Mouse (Mus musculus): ENCODE measurements around the gene Bpifc.
A peak's percentile ranks its signal among the peaks of the same experiment; 100 is the strongest.
"Not testable (repeated sequence)": the region's sequence is repeated elsewhere in the genome, so short reads cannot be mapped to it uniquely, and the experiment has no call there.

Gene Bpifc

GRCm38 (mm10) chr10:86011781-86012180 lies at the start of gene Bpifc:
Gene Bpifc, minus strand, starts transcription at chr10:86011895.
- DNase-seq (ENCODE audit: low read depth in 2 of 2, low spot score in 2 of 2): no peak

DNA sequence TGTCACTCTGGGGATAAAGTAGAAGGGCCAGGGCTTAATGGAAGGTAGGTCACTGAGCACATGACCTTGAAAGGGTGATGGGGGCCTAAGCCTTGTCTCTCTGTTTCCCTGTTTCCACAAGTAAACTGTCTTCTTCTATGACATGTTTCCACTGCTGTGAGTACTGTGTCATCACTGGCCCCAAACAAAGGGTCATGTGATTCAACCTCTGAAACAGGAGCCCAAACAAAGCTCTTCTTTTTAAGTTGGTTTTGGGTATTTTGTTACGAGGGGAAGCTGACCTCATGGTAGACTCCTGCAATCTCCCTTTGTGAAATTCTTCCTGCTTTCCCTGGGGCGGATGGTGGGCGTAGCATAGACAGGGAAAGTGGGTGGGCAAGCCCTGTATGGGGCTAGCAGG lies 48.6 kb upstream of the Bpifc start:
- DNase-seq (ENCODE audit: low read depth in 2 of 2, low spot score in 2 of 2): no peak

DNA sequence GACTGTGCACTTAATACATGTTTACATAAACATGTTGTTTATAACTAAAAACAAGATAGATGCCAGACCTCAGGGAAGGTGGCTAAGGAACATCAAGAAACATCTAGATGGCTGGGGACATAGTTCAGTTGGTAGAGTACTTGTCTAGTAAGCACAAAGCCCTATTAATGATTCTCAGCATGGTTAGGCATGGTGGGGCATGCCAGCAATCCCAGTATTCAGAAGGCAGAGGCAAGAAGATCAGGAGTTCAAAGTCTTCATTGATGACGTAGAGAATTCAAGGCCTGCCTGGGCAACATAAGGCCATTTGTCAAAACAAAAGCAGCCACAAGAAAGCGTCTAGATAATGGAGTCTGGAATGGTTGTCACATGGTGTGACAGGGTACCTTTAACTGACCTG lies 46.0 kb upstream of the Bpifc start:
- DNase-seq (ENCODE audit: low read depth in 2 of 2, low spot score in 2 of 2): no peak

DNA sequence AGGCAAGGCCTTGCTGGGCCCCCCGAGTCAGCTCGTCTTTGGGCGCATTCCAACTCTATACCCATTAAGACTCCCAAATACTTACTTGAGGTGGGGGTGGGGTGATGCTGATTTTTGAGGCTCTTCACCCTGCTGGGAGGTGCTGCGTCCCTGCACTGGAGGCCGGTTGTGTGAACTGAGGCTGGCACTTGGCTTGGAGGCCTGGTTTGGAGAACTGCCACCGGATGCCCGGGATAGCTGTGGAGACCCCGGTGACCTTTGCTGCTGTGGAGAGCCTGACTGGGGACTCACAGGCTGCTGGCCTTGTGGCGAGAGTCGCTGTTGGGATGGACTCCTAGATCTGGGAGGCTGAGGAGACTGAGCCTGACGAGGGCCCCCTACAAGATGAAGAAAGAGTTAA lies 45.6 kb upstream of the Bpifc start:
- no peak for DNase-seq (ENCODE audit: low read depth in 2 of 2, low spot score in 2 of 2)

- DNase-seq (ENCODE audit: low read depth in 2 of 2, low spot score in 2 of 2): no peak
Observed at GRCm38 (mm10) chr10:86056297-86056903, 44.7 kb upstream of the Bpifc start.

DNA sequence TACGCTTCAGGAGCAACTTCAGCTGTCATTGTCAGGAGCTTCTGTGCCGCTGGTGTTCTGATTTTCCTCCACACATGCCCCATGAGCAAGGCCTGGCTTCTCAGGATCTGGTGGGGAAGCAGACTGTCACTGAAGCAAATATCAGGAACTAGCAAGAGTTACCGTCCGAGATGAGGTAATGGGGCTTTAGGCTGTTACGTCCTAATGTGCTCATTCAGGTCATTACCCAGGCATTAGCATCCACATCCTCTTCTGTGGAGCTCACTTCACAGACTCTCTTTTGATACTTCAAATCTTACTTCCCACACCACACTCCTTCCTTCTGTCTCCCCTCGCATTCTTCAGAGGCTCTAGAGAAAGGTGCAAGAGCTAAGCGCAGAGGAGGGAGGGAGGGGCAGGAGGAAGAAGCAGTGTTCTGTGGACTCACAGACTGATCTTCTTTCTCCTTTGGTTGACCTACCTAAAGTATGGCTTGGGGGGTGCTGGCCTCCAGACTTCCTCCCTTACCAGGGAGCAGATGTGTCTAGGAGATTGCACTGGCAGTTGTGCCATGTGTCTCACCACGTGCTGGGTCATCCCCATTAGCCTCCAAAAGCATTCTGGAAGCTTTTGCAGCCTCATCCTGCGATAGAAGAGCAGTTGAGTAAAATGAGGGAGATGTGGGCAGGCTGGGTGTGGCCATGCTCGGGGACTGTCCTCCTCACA lies 41.3 kb upstream of the Bpifc start:
- no peak for DNase-seq (ENCODE audit: low read depth in 2 of 2, low spot score in 2 of 2)

DNA sequence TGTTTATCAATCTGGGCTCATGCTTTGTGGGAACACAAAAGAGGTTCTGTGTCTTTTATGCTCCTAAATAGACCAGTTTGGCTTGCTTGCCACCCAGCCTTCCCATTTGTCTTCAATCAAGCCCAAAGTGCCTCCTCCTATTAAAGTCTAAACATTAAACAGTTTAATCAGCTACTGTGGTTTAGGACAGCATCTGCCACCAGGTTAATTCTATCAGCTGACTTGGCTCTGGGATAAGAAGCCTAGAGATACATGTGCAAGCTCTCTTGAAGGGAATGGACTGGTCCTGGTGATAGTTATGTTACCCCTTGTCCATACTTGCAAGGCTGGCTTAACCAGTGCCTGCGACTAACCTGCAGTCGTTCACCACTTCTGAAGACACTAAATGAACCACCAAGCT lies 38.8 kb upstream of the Bpifc start:
- no peak for DNase-seq (ENCODE audit: low read depth in 2 of 2, low spot score in 2 of 2)

GRCm38 (mm10) chr10:86047786-86048185 lies 36.1 kb upstream of the Bpifc start:
- DNase-seq (ENCODE audit: low read depth in 2 of 2, low spot score in 2 of 2): no peak

GRCm38 (mm10) chr10:86046371-86046770 lies 34.7 kb upstream of the Bpifc start:
- no peak for DNase-seq (ENCODE audit: low read depth in 2 of 2, low spot score in 2 of 2)

- no peak for DNase-seq (ENCODE audit: low read depth in 2 of 2, low spot score in 2 of 2)
Observed at GRCm38 (mm10) chr10:86044066-86044465, 32.4 kb upstream of the Bpifc start.

DNA sequence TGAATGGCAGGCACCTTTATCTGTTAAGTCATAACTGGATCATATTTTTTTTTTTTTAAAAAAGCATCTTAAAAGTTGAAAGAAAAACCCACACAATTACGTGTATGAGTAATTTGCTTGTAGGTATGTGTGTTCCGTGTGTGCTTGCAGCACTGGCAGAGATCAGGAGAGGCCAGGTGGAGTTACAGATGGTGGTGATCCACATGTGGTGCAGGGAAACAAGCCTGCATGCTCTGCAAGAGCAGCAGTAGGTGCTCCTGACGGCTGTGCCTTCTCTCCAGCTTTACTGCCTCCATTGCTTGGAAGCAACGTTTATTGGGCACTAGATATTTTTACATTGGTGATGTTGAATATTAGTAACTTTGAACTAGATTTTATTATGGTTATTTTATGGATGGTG lies 32.0 kb upstream of the Bpifc start:
- DNase-seq (ENCODE audit: low read depth in 2 of 2, low spot score in 2 of 2): no peak

GRCm38 (mm10) chr10:86034007-86034728 lies 22.5 kb upstream of the Bpifc start:
- no peak for DNase-seq (ENCODE audit: low read depth in 2 of 2, low spot score in 2 of 2)

- no peak for DNase-seq (ENCODE audit: low read depth in 2 of 2, low spot score in 2 of 2)
Observed at GRCm38 (mm10) chr10:86032517-86032916, 20.8 kb upstream of the Bpifc start.

- DNase-seq (ENCODE audit: low read depth in 2 of 2, low spot score in 2 of 2): no peak
Observed at GRCm38 (mm10) chr10:86030743-86031142, 19.0 kb upstream of the Bpifc start.

GRCm38 (mm10) chr10:86026807-86027206 lies 15.1 kb upstream of the Bpifc start:
- DNase-seq (ENCODE audit: low read depth in 2 of 2, low spot score in 2 of 2): not testable (repeated sequence)

DNA sequence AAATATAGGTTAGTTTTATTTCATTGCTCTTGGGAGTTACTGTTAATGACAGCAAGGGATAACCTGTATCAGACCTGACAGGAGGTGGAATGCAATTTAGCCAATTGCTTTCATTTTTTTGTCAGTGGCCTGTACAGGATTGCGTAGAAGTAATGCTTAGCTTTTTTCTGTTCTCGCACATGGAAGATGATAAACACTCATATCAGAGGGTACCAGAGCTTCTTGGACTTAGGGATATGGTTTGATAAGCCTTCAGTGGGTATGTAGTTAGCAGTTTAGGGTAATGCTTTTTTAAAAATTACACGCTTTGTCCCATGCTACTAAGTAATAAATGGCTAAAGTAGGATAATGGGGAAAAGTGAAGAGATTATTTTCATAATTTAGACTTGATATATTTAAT lies 14.7 kb upstream of the Bpifc start:
- no peak for DNase-seq (ENCODE audit: low read depth in 2 of 2, low spot score in 2 of 2)

GRCm38 (mm10) chr10:86025906-86026305 lies 14.2 kb upstream of the Bpifc start:
- DNase-seq (ENCODE audit: low read depth in 2 of 2, low spot score in 2 of 2): no peak

DNA sequence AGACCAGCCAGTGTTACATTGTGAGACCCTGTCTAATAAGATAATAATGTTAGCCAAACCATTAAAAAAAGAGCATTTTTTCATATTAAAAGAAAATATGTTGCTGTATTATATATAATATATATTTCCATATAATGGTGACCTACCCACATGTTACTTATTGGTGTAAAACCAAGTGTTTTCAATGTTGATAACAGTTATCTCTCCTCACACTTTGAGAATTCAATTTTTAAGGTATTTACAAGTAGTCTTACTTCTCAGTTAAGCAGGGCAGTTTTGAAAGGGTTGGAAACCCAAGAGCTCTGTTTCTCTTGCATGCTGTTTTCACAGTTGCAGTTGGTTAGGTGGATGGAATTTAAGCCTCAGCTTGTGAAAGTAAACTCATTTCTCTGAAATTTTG lies 11.5 kb upstream of the Bpifc start:
- no peak for DNase-seq (ENCODE audit: low read depth in 2 of 2, low spot score in 2 of 2)

- no peak for DNase-seq (ENCODE audit: low read depth in 2 of 2, low spot score in 2 of 2)
Observed at GRCm38 (mm10) chr10:86022474-86022816, 10.8 kb upstream of the Bpifc start.

- peak; percentile 79 to 82 for DNase-seq (ENCODE audit: low read depth in 2 of 2, low spot score in 2 of 2)
Observed at GRCm38 (mm10) chr10:86021749-86022473, 10.2 kb upstream of the Bpifc start, which contains the start of gene Fbxo7. Gene Fbxo7, plus strand, starts transcription at chr10:86021972.

DNA sequence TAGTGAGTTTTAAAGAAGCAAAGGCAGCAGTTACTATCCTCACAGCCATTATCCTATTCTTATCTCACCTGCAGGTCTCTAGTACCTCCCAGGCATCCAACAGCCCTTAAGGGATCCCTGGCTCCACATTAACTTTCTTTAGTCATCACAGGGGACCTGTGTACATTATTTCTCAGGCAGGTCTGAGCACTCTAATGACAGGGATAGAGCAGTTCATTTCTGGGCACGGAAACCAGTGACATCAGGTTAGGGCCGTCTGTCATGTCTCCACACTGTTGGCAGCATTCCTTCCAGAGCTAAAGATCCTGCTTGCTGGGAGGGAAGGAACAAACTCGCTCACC lies 9.7 kb upstream of the Bpifc start:
- DNase-seq (ENCODE audit: low read depth in 2 of 2, low spot score in 2 of 2): no peak

DNA sequence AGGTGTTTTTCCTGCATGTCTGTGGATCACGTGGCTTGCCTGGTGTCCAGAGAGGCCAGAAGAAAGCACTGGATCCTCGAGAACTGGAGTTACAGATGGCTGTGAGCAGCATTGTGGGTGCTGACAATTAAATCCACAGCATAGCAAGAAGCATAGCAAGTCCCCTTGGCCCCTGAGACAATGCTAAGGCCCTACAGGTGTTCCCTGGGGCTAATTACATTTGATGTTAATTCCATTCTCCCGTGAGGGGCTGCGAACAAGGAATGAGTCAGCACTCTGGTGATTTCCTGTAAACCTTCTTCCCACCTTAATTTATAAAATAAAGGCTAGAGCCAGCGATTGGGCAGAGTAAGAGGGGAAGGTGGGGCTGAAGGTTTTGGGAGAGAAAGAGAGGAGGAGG lies 7.1 kb upstream of the Bpifc start:
- DNase-seq (ENCODE audit: low read depth in 2 of 2, low spot score in 2 of 2): no peak
